Mouse (Mus musculus): ENCODE data around the gene Gm44511. TPM values are rescaled to one million over a fixed set of nuclear protein-coding genes. Genes with fewer than 3 reads are reported as not detected.
"Not testable (repeated sequence)": the region's sequence is repeated elsewhere in the genome, so short reads cannot be mapped to it uniquely, and the experiment has no call there.

Gm44511 gene
- polyA plus RNA-seq, 1 experiment = not detected

GRCm38 (mm10) chr6:128818083-128818802 is 7.9 kb downstream of the Gm44511 start:
- no peak for DNase-seq (ENCODE audit: low read depth)
- TF ChIP-seq POLR2A (IDR thresholded peaks at IDR 0.05; ENCODE audit: borderline replicate concordance, extremely low read depth, insufficient read depth, insufficient read length, poor library complexity, severe bottlenecking) (no peak), CTCF (IDR thresholded peaks at IDR 0.05; ENCODE audit: borderline replicate concordance, extremely low read depth, insufficient read depth, insufficient read length) (no peak)

- DNase-seq (ENCODE audit: low read depth) = peak; percentile 50
These were observed 17.6 kb downstream of the Gm44511 start for GRCm38 (mm10) chr6:128808532-128808931.

DNA sequence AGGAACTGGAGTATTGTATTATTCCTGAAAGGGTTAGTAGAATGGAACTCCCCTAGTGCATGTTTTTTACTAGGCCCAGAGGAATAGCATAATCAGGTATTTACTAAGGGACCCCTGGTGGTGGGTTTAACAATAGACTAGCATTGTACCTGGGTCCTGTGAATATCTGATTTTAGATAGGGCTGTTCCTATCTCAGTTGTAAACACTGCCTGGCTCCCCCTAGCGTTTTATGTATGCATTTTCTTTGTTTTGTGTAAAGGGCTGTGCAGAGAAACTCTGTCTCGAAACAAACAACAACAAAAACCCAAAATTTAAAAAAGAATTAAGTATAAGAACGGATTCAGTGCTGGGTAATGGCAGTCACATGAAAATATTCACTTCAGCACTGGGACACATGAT is 19.1 kb downstream of the Gm44511 start:
- DNase-seq (ENCODE audit: low read depth) = peak; percentile 19
- no peak for TF ChIP-seq POLR2A (IDR thresholded peaks at IDR 0.05; ENCODE audit: borderline replicate concordance, extremely low read depth, insufficient read depth, insufficient read length, poor library complexity, severe bottlenecking)
- 0 out of 2 replicates have a peak, but pooled peaks have one; percentile 1 for TF ChIP-seq CTCF (IDR thresholded peaks at IDR 0.05; ENCODE audit: borderline replicate concordance, extremely low read depth, insufficient read depth, insufficient read length)

More at GRCm38 (mm10) chr6:128808532-128808931, 17.6 kb downstream of the Gm44511 start:
- TF ChIP-seq CTCF (IDR thresholded peaks at IDR 0.05; ENCODE audit: borderline replicate concordance, extremely low read depth, insufficient read depth, insufficient read length) (peak; percentile 52; the same call in 1 of the 2 replicates), POLR2A (IDR thresholded peaks at IDR 0.05; ENCODE audit: borderline replicate concordance, extremely low read depth, insufficient read depth, insufficient read length, poor library complexity, severe bottlenecking) (no peak)

DNA sequence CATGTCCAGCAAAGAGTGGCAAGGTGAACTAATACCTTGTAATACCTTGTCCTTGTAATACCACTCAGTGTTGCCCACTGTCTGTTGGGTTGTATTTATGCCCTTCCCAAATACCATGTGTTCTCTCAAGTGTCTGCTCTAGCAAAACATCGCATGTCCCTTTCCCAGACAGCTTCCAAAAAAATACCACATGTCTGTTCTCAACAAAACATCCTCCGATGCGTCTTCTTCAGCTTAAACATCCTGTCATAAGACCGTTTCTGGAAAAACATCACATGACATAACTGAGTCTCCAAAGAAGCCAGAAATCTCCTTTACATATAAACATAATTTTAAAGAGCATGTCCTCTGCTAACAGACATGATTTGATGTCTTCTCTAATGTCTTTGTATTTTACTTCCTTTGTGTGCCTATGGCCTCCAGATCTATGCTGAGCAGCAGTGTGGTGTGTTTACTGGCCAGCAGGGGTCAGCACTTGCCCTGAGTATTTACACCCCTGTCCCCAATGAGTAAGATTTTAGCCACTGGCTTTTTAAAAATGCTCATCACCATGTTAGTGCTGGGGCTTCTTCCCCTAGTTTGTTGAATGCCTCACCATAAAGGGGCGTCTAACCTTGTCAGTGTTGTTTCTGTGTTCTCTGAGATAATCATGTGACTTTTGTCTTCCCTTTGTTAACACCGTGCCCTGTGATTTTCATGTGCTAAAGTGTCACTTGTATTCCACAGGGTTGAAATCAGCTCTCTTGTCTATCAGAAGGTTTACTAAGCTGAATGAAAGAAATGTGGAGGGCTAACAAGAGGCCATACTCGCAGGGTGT is 21.1 kb downstream of the Gm44511 start:
- TF ChIP-seq CTCF (IDR thresholded peaks at IDR 0.05; ENCODE audit: borderline replicate concordance, extremely low read depth, insufficient read depth, insufficient read length) = peak; percentile 44; the same call in 1 of the 2 replicates
- DNase-seq (ENCODE audit: low read depth) = peak; percentile 85

- peak; percentile 99 for DNase-seq (ENCODE audit: low read depth)
- TF ChIP-seq CTCF (IDR thresholded peaks at IDR 0.05; ENCODE audit: borderline replicate concordance, extremely low read depth, insufficient read depth, insufficient read length) = peak; percentile 95
- no peak for TF ChIP-seq POLR2A (IDR thresholded peaks at IDR 0.05; ENCODE audit: borderline replicate concordance, extremely low read depth, insufficient read depth, insufficient read length, poor library complexity, severe bottlenecking)
These were observed 22.9 kb downstream of the Gm44511 start for GRCm38 (mm10) chr6:128802999-128803857.

GRCm38 (mm10) chr6:128802557-128802956 is 23.6 kb downstream of the Gm44511 start:
- TF ChIP-seq CTCF (IDR thresholded peaks at IDR 0.05; ENCODE audit: borderline replicate concordance, extremely low read depth, insufficient read depth, insufficient read length) = no peak
- TF ChIP-seq POLR2A (IDR thresholded peaks at IDR 0.05; ENCODE audit: borderline replicate concordance, extremely low read depth, insufficient read depth, insufficient read length, poor library complexity, severe bottlenecking) = no peak
- DNase-seq (ENCODE audit: low read depth) = no peak

DNA sequence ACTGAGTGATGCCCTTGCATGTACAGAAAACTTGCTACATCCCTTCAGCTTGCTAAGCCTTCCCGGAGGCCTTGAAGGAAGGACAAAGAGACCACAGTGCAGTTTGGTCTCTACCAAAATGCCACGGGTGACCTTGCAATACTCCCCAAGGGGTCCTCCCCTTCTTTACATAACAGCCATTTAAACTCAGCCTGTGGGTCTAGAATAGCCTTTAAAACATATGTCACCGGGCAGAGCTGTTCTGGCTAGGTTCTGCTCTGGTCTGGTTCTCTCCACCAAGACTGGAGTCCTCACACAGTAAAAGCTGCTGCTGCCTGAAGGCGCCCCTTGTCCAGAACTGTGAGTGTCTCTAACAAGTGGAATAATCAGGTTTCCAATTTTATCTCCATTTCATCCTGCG is 25.4 kb downstream of the Gm44511 start:
- not testable (repeated sequence) for DNase-seq (ENCODE audit: low read depth)

DNA sequence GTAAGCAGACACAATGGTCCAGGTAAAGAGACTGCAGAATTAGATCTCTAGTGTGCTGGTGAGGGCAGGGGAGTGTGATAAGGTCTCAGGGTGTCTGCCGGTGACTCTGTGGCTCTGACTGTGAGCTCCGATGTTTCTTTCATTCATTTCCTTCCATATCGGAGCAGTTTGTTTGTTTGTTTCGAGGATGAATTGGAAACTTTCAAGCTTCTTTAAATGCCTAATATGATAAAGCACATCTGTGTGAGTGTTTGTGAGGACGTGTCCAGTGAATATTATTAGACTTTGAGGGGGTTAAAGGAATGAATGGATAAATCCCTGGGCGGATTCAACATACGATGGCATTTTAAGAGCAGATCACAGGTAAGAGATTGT is 26.2 kb downstream of the Gm44511 start:
- no peak for DNase-seq (ENCODE audit: low read depth)
- TF ChIP-seq CTCF (IDR thresholded peaks at IDR 0.05; ENCODE audit: borderline replicate concordance, extremely low read depth, insufficient read depth, insufficient read length) = no peak

GRCm38 (mm10) chr6:128799144-128799895 is 26.8 kb downstream of the Gm44511 start:
- TF ChIP-seq CTCF (IDR thresholded peaks at IDR 0.05; ENCODE audit: borderline replicate concordance, extremely low read depth, insufficient read depth, insufficient read length) = peak; percentile 66
- DNase-seq (ENCODE audit: low read depth) = peak; percentile 97

DNA sequence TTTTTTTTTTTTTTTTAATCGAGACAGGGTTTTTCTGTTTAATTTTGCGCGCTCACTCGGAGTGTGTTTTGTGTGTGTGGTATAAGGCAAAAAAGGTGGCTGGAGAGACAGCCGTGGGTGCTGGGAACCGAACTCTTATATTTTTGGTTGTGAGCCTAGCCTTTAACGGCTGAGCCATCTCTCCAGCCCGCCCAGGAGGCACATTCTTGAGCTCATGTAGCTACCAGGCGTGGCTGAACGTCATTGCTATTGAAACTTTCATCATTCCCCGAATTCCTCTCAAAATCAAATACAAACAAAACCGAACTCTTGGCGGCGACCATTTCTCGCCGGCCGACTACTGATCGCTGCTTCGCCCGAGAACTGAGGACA is 27.4 kb downstream of the Gm44511 start:
- DNase-seq (ENCODE audit: low read depth) = peak; percentile 90

DNA sequence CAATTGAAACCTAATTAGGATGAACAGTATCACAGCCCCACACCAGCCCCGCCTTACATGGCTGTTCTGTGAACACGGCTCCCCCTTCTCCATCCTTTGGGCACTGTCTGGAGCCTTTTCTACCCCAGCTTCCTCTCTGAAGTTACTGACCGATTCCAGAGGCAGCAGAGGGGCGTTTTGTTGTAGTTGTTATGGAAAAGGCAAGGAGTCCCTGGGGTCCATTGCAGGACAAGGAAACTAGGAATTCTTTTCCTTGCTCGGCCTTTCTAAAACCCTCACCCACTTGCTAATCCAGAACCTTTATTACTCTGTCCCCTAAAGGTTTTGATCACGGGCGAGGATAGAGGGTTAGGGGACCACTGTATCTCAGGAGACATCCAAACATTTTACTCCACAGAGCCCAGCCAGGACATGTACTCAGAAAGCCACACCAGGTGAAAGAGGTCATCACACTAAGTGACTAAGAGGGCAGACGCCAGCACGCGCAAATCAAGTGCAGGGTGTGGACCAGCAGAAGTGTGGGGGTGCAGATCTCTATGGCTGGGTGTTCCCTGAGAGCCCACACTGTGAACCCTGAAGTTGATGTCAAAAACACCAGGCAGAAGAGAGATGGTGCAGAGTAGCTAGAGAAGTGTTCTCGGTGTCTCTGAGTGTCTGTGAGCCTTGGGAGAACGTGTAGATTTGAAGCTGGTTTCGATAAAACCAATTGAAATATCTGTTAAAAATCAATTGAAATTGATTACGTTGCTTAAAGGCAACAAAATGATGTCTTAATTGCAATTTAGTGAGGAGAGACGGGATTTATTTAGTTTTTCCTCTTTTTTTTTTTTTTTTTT is 28.0 kb downstream of the Gm44511 start:
- TF ChIP-seq POLR2A (IDR thresholded peaks at IDR 0.05; ENCODE audit: borderline replicate concordance, extremely low read depth, insufficient read depth, insufficient read length, poor library complexity, severe bottlenecking) = no peak
- TF ChIP-seq CTCF (IDR thresholded peaks at IDR 0.05; ENCODE audit: borderline replicate concordance, extremely low read depth, insufficient read depth, insufficient read length) = no peak
- DNase-seq (ENCODE audit: low read depth) = peak; percentile 51

All from brain, embryonic 14.5 days (tissue).